Mouse (Mus musculus) CH12.LX (cell line): ENCODE measurements around the gene Nr1h4.

ENCODE experiments used
- BHLHE40 ChIP-seq: IDR thresholded peaks from 2 replicates; pipeline ENCODE4 v1.6.1; 2011; ENCODE audit warnings: mild to moderate bottlenecking, low read depth, low read length, improper control_type of control experiment
- MAX ChIP-seq: IDR thresholded peaks from 2 replicates; pipeline ENCODE4 v1.6.1; 2011; ENCODE audit warnings: low read length, improper control_type of control experiment

DNA sequence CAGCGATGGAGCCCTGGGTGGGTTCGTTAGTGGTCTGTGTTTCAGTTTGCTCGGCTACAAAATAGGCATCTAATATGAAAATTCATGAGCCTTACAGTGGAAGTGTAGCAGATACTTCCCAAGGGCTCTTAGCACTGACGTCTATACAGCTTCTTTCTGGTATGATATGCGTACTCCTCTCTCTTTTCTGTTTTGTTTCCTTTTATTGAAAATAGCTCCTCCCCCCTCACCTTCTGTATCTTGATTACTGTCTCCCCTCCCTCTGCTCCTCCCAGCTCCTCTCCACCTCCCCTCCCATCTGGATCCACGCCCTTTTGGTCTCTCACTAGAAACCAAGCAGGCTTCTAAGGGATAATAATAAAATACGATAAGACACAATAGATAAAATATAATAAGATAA lies 37.8 kb downstream of the Nr1h4 start:
- TF ChIP-seq BHLHE40 (no peak), MAX (no peak)
